Mouse (Mus musculus) thymus, postnatal 25 days (tissue): ENCODE measurements around the gene Adamts3.

Experiments used
- DNase-seq: peaks from one replicate; pipeline ENCODE4 v3.0.0; 2022

The Adamts3 gene

DNA sequence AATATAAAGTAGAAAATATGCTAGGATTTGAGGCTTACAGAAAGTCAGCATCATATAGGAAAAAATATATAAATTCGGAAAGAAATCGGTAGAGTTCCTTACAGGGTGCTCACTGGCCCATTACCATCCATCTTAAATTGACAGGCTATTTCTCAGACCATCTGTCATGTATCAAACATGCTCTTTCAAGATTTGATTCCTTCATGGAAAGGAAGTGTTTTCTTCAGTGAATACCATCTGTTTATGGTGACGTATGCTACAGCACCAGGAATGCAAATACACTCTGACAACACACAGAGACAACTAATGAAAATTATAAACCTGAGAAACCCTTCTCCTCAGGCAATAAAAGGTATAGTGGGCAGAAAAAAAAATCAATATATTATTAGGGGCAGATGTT lies 68.6 kb downstream of the Adamts3 start:
- DNase-seq = no peak

DNA sequence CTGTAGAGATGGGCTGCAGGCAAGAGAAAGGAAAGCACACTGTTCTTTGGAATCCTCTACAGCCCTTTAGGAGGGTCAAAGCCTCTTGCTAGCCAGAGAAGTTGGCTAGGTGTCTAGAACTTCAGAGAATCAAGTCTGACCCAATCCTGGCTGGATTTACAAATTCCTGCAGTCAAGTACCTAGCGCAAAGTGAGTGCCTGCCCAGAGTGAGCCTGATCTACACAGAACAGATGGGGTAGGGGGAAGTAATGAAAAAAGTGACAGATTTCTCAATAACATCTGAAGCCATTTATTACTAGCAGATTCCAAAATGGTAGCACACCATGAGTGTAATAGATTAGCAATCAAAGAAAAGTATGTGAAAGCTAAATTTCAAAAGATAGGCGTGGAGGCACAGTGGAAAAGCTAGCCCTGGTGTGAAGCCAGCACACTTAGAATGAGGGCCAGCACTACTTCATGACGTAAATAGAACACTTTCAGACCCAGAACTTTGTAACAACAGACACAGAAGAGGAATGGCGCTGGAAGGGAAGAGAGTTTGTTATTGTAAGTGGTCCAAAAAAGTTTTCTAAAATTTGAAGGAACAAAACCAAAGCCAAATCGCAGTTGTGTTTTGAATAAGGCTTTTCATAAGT lies 82.8 kb downstream of the Adamts3 start:
- DNase-seq = no peak

- DNase-seq = no peak
These were observed 89.4 kb downstream of the Adamts3 start for GRCm38 (mm10) chr5:89793706-89794105.

GRCm38 (mm10) chr5:89784635-89785034 lies 98.5 kb downstream of the Adamts3 start:
- DNase-seq = no peak

DNA sequence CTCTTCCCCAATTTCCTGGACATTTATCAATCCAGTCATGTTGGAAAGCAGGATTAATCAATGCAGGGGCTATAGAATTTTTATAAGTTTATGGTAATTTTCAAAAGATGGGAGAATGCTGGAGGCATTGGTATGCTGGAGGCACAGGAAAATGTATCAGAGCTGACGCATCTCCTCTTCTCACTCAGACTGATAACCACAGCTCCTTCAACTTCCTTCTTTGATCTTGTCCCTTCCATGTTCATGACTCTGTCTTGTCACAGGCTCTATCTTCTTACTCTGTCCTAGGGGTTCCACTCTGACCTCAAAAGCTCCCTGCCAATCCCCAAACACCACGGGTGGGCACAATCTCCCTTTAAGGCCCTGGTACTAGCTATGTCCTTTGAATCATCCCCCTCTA lies 103.3 kb downstream of the Adamts3 start:
- DNase-seq = no peak

- no peak for DNase-seq
These were observed 104.5 kb downstream of the Adamts3 start for GRCm38 (mm10) chr5:89778610-89779009.

DNA sequence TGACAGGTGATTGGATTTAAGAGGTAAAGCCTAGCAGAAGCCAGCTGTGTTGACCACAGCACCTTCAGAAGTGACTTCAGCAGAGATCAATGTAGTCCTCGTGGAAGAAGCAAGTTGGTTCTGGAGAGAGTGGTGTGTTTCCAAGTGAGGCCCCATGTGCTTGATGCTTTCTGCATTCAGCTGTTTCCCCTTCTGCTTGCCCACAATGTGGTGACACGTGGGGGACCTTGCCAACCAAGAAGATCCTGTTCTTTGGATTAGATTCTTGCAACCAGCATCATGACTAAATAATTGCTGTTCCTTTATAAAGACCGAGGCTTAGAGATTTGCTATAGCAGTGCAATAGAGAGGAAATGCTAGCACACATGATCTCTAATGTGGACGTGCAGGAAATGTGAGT lies 105.7 kb downstream of the Adamts3 start:
- DNase-seq = no peak

GRCm38 (mm10) chr5:89770655-89771355 lies 112.3 kb downstream of the Adamts3 start:
- DNase-seq = no peak

DNA sequence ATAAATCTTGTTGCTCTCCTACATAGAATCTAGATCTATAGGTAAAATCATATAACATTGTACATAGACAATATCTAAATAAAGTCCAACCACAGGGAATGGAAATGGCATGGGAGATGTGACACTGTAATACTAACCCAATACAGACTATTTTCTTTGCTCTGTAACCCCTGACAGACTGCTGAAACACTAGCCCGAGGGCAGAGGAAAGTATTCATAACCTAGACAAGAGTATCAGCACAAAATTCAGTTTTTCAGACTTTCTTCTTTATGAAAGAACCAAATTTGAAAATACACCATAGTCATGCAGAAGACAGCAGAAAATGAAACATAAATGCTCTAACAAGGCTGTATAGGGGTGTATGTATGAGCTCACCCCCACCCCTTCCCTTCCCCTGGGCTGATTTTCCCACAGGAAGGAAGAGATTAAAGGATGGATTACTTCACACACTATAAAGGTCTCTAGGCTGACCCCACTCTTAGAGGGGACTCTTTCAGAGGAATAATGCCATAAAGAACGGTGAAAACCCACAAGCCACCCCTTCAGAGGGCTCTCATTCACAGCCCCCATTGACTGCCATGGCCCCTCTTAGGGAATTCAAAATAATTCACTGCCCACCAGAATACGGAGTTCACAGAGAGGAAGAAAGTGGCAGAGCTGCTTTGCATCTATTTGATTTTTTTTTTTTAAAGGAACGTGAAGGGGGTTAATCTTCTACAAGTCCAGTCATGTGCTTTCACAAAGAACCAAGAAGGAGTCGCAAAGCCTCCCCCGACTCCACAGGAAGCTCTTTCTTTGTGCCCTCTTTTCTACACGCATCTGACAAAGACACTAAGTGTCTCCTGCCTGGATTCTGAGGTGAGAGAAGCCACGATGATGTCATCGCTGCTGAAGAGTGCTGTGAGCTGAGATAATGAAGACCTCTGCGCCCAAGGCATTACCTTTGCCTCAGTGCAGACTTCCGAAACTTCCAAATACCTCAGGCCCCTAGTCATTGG lies 119.6 kb downstream of the Adamts3 start:
- no peak for DNase-seq

DNA sequence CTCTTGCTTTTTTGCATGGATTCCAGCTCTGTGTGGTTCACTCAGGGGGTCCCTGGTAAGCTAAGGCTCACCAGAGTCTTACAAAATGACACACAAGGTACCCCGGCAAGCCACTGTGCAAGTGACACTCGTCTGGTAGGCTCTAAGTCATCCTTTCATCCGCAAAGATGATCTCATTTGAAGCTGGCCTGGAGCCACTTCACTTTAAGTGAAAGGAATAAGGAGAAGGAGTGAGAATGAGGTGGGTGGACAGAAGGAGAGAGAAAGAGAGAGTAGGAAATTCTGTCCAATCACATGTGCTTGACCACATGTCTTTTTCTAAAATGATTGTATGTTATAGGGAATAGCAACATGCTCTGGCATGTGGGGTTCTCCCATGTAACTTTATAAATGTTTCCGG lies 122.8 kb downstream of the Adamts3 start:
- DNase-seq = no peak

DNA sequence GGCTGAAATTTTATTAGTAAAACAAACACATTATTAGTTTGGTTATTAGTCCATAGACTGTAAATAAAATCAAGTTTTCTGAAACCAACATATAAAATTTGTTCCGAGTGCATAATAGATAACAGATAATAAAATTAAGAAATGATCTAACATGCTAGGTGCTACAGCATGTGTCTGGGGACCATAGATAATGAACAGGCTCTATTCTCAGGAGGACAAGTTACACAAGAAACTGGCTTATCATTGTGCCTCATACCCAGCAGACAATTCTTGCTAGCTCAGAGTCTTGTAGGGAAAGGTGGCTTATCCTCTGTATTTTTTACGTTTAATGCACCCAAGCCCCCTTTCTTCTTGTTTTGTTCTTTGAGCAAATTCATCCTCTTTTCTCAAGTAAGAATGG lies 131.3 kb downstream of the Adamts3 start:
- DNase-seq = no peak

GRCm38 (mm10) chr5:89748185-89748884 lies 134.8 kb downstream of the Adamts3 start:
- no peak for DNase-seq

- no peak for DNase-seq
These were observed 135.9 kb downstream of the Adamts3 start for GRCm38 (mm10) chr5:89747149-89747659.

GRCm38 (mm10) chr5:89745112-89745511 lies 138.0 kb downstream of the Adamts3 start:
- no peak for DNase-seq

GRCm38 (mm10) chr5:89734759-89735158 lies 148.4 kb downstream of the Adamts3 start:
- DNase-seq = no peak

- DNase-seq = no peak
These were observed 152.7 kb downstream of the Adamts3 start for GRCm38 (mm10) chr5:89730411-89730810.

DNA sequence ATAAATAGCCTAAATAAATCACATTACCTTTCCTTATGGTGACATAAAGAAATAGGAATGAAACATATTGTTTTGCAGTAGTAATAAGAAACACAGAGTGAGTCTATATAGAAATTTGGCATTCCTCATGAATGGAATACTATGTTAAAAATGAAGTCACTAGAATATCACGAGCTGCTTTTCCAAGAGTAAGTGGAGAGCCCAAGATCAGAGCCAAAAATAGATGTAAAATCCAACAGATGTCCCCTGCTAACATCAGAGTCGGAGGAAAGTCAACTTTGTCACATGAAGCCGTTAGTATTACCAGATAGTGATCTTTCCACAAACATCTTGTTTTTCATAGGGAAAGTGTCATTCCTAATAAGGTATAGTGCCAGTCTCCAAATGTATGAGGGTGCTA lies 155.0 kb downstream of the Adamts3 start:
- DNase-seq = no peak

DNA sequence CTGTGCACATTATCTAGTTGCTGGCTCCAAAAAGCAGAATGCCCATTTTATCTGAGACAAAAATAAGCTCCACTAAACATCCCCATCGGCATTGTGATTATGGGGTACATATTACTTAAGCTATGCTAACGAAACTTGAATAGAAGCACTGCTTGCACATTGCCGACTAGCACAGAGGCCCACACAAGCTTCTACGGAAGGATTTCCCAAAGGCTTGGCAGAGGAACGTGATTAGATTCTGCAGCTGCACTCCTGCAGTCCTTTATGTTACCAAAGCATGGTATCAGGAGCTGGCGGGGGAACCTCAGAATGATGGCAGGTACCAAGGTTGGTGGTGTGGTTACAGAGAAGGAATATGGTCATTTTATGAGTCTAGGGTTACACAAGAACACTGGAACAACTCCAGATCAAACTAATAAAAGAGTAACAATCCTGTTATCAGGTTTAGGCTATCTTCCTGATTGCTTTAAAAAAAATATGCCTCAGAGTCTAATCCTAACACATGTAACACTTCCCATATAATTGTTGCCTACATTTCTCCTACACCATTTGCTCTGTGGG lies 155.6 kb downstream of the Adamts3 start:
- no peak for DNase-seq

- DNase-seq = no peak
These were observed 168.6 kb downstream of the Adamts3 start for GRCm38 (mm10) chr5:89714552-89714951.

DNA sequence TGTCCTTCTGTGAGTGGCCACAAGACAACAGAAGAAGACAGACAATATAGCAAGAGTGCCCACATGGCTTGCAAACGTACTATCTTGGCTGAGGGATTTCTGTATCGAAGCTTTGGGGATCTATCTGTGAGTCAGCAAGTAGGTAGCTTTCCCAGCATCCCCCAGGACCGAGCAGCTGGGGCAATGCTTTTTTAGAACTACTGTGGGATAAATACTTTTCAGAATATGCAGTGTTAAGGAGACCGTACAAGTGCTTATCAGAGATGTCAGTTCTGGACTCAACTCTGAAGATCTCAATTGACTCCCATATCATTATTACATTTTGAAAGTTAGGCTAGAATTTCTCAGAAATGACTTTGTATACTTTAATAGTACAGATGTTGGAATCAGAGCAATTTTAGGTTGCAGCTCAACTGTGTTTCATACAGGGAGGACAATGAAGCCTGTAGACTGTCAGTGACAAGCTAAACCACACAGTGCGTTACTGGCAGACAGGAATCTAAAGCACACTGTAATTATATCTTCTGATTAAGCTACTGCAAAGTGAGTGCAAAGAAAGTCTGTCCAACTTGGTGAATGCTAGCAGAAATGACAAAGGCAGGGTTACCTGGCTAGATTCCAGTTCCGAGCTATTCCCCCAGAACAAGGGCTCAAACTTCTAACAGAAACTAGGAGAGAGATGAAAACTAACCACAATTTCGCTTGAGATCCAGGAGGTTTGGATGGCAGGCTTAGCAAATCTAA lies 171.8 kb downstream of the Adamts3 start:
- no peak for DNase-seq

DNA sequence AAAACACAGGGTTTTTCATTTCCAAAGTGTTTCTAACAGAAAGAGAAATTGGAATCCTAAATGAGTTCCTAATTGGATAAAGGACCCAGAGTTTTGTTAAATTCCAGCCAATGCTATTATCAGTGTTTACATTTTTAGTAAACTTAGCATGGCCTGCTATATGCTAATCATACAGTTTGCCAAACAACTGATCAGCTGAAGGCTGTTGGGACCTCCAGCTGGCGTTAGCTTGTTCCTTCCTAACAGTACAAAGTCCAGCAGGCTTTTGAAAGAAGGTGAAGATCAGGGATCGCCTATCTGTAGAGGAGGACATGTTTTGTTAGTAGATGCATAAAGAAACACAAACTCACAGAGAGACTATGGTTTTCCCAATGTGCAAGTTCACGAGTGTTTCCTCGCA lies 173.7 kb downstream of the Adamts3 start:
- no peak for DNase-seq

DNA sequence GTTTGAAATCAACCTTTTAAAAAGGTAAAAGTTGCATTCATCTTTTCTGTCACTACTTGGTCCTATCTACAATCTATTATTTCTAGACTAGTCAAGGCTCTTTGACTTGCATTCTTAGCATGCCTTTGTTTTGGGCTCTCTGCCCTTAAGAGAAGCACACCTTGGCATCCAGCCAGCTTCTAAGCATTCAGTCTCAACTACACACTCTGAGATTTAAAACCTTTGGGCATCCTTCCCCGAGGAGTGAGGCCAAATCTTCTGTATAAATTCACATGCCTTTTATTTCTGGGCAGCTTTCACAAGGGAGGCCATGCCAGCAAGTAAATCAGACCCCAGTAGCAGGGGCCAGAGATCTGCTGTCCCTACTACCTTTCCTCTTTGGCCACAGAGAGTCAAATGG lies 178.9 kb downstream of the Adamts3 start:
- DNase-seq = no peak
